Mouse (Mus musculus) forebrain, embryonic 16.5 days (tissue): ENCODE data around the gene Arhgef3. TPM values are rescaled to one million over a fixed set of nuclear protein-coding genes. Genes with fewer than 3 reads are reported as not detected.
A peak's percentile ranks its signal among the peaks of the same experiment; 100 is the strongest.

Experiments used
- ATAC-seq: fragments of 200-750 bp; cut with Nextera tagmentation; 2 replicates; pipeline ENCODE4 v1.8.0; 2017; ENCODE audit warnings: mild to moderate bottlenecking, moderate library complexity
- H3K27ac ChIP-seq: fragments of 300-500 bp; sonication (generic); 2 replicates; pipeline ENCODE4 v1.5.1; 2014; ENCODE audit warnings: low read length, control low read depth
- H3K27me3 ChIP-seq: fragments of 300-500 bp; sonication (generic); replicated peaks from 2 replicates; pipeline ENCODE4 v1.6.1; 2014; ENCODE audit warnings: low read length; ENCODE audit not compliant: control insufficient read depth, insufficient read depth
- H3K36me3 ChIP-seq: fragments of 300-500 bp; sonication (generic); 2 replicates; pipeline ENCODE4 v1.6.1; 2014; ENCODE audit not compliant: control insufficient read depth, insufficient read depth
- H3K4me1 ChIP-seq: fragments of 300-500 bp; sonication (generic); replicated peaks from 2 replicates; pipeline ENCODE4 v1.6.1; 2014; ENCODE audit warnings: low read length; ENCODE audit not compliant: control insufficient read depth, insufficient read depth
- H3K4me2 ChIP-seq: fragments of 300-500 bp; sonication (generic); 2 replicates; pipeline ENCODE4 v1.6.1; 2014; ENCODE audit warnings: mild to moderate bottlenecking, low read length, control low read depth
- H3K4me3 ChIP-seq: fragments of 300-500 bp; sonication (generic); replicated peaks from 2 replicates; pipeline ENCODE4 v1.5.1; 2014; ENCODE audit warnings: mild to moderate bottlenecking, low read length, control low read depth
- H3K9ac ChIP-seq: fragments of 300-500 bp; sonication (generic); replicated peaks from 2 replicates; pipeline ENCODE4 v1.6.1; 2014; ENCODE audit warnings: low read depth, low read length, control low read depth
- H3K9me3 ChIP-seq: fragments of 300-500 bp; sonication (generic); 2 replicates; pipeline ENCODE4 v1.6.1; 2016; ENCODE audit warnings: low read length; ENCODE audit not compliant: control insufficient read depth
- WGBS: fragments of 180-500 bp; shearing (Covaris S2); extraction: QIAGEN DNeasy Blood & Tissue Kit; methylation state at CpG from one replicate; pipeline ENCODE4 v1.1.7; 2014; 5-methylcytosine and 5-hydroxymethylcytosine counted together
- polyA plus RNA-seq: library from polyadenylated mRNA; unstranded; fragments of >200 nt; fragmentation: Nextera tagmentation; extraction: Ambion mirVana; gene quantifications from 2 replicates; pipeline ENCODE4 v1.2.1, GENCODE M21; 2015

Arhgef3 gene
- polyA plus RNA-seq, 1 experiment from 2014 or later, result 5.1 TPM

GRCm38 (mm10) chr14:27328952-27329351 is 214.3 kb downstream of the Arhgef3 start:
- WGBS, result 92% methylated on average over 3 of the region's 3 CpGs

DNA sequence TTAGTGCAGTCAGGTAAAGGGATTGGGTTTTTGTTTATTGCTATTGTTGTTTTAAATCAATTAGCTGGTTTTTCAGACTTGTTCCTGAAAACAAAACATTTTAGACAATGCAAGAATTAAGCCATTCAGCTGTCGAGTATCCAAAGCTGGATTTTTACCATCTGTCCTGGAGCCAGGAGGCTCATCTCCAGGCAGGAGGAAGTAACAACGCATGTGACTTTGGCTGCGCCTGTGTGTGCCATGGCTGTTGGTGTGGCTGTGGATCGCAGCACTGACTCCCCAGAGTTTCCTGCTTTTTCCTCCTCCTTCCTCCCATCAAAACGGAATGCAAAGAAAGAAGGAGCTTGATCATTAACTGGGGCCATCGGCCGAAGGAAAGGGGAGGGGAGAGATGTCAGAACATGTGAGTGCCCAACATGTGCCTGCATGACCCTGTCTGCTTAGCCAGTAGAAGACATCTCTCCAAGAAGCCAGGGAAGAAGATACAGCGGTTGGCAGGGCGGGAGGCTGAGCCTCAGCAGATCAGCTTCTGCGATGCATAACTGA is 216.9 kb downstream of the Arhgef3 start:
- 66% methylated on average over 10 of the region's 10 CpGs for WGBS
- peaks cover 8% of the 10 kb centered on the region; the same call in 1 of the 2 replicates for H3K27me3 ChIP-seq
- no peak overlapping the region for H3K27ac ChIP-seq
- H3K9ac ChIP-seq, result no peak overlapping the region
- H3K9me3 ChIP-seq, result no peaks in the 10 kb centered on the region
- ATAC-seq, result no peak
- no peaks in the 10 kb centered on the region for H3K36me3 ChIP-seq
- peaks cover 19% of the 10 kb centered on the region for H3K4me1 ChIP-seq
- H3K4me2 ChIP-seq, result no peak overlapping the region
- H3K4me3 ChIP-seq, result no peak overlapping the region

More at GRCm38 (mm10) chr14:27328952-27329351, 214.3 kb downstream of the Arhgef3 start:
- H3K36me3 ChIP-seq, result no peaks in the 10 kb centered on the region
- ATAC-seq, result no peak
- H3K4me1 ChIP-seq, result peaks cover 5% of the 10 kb centered on the region; the same call in 1 of the 2 replicates
- no peak overlapping the region for H3K4me3 ChIP-seq
- H3K27ac ChIP-seq, result no peak overlapping the region
- no peak overlapping the region for H3K4me2 ChIP-seq
- H3K9ac ChIP-seq, result no peak overlapping the region
- H3K9me3 ChIP-seq, result no peaks in the 10 kb centered on the region
- peaks cover 4% of the 10 kb centered on the region; the same call in 1 of the 2 replicates for H3K27me3 ChIP-seq

- H3K27ac ChIP-seq, result no peak overlapping the region
- no peak overlapping the region for H3K9ac ChIP-seq
- H3K36me3 ChIP-seq, result no peaks in the 10 kb centered on the region
- H3K4me1 ChIP-seq, result peaks cover 21% of the 10 kb centered on the region
- H3K4me2 ChIP-seq, result no peak overlapping the region
- peak; percentile 34; the same call in 1 of the 2 replicates for ATAC-seq
- no peaks in the 10 kb centered on the region for H3K9me3 ChIP-seq
- WGBS, result 27% methylated on average over 4 of the region's 4 CpGs
- H3K27me3 ChIP-seq, result peaks cover 13% of the 10 kb centered on the region
- no peak overlapping the region for H3K4me3 ChIP-seq
Observed at GRCm38 (mm10) chr14:27332359-27332987, 217.8 kb downstream of the Arhgef3 start.

DNA sequence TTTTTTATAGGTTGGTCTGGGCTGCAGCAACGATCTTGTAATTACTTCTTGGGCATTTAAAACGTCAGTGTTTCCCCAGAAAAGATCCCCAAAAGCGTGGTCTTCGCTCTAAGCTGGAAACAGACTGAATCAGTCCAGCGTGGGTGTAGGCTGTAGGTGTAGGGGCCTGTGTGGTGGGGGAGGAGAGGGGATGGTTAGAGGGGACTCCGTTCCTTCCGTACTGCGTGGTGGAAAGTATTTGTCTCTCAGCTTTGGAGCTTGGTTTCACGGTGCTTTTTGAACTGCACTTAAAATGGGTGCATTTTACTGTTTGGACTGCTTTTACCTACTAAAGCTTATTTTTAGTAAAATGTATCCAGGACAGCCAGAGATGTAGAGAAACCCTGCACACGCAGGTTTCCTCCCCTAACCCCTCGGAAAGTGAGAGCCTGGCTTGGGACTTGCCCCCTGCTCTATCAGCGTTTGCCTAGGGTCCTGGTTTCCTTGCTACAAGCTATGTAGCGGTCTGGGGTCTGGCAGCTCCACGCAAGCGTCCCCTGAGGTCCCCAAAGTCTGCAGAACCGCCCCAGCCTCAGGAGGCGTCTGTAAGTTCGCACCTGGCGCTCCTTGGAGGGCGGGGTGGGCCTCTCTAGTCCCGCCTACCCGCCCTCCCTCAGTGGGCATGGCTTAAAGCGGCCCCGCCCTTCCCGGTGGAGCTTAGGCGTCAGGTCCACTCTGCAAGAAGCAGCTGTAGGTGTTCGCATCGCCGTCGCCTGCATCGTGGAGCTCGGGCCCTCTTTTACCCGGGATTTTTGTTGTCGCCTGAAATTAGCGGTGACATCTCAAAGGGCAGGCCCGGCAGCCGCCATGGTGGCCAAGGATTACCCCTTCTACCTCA is 220.9 kb downstream of the Arhgef3 start:
- peaks cover 21% of the 10 kb centered on the region for H3K4me1 ChIP-seq
- H3K4me2 ChIP-seq, result peak overlapping the region; percentile 96
- H3K27me3 ChIP-seq, result peaks cover 14% of the 10 kb centered on the region
- peak overlapping the region; percentile 65 for H3K4me3 ChIP-seq
- H3K27ac ChIP-seq, result no peak overlapping the region
- no peaks in the 10 kb centered on the region for H3K9me3 ChIP-seq
- peak overlapping the region; percentile 64 for H3K9ac ChIP-seq
- no peaks in the 10 kb centered on the region for H3K36me3 ChIP-seq
- 2% methylated on average over 37 of the region's 37 CpGs for WGBS
- peak; percentile 94 for ATAC-seq

DNA sequence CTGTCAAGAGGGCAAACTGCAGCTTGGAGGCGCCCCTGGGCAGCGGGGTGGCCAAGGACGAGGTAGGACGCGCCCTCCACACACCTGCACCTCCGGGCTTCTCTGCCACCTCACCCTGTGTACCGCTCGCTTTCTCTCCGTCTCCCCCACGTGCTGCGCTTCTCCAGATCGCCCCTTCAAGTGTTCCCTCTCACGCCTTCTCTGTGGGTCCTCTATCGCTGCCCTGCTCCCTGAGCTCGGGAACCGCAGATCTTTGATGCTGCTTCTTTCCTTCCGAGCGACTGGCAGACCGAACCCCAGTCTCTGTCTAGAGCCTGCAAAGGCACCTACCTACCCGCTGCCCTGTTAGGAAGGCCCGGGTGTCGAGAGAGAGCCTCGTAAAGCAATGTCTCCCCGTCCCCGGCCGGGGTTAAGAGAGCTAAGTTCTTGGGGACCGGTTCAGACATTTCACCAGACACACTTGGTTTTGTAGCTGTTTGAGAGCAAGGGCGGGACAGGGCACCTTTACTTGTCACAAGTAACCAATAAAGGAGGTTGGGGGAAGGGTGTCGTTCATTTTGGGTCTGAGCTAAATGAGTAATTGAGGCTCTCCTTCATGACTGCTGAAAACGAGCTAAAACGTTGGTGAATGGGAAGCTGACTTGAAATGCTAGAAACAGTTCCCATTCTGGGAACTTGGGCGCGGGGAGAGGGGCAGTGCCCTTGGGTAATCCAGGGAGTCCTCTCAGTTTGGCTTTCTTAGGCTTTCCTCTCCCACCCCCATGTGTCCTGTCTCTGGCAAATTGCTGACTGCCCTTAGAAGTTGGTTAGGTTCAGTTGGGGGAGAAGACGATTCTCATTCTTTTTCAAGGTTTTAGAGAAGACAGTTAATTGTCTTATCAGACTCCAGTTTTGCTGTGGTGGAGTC is 221.8 kb downstream of the Arhgef3 start:
- WGBS, result 5% methylated on average over 34 of the region's 34 CpGs
- H3K4me1 ChIP-seq, result peaks cover 21% of the 10 kb centered on the region
- H3K9ac ChIP-seq, result peak overlapping the region; percentile 64
- no peaks in the 10 kb centered on the region for H3K9me3 ChIP-seq
- H3K4me3 ChIP-seq, result peak overlapping the region; percentile 65
- H3K27me3 ChIP-seq, result peaks cover 14% of the 10 kb centered on the region
- peak; percentile 43 for ATAC-seq
- no peaks in the 10 kb centered on the region for H3K36me3 ChIP-seq
- H3K27ac ChIP-seq, result no peak overlapping the region
- peak overlapping the region; percentile 96 for H3K4me2 ChIP-seq

DNA sequence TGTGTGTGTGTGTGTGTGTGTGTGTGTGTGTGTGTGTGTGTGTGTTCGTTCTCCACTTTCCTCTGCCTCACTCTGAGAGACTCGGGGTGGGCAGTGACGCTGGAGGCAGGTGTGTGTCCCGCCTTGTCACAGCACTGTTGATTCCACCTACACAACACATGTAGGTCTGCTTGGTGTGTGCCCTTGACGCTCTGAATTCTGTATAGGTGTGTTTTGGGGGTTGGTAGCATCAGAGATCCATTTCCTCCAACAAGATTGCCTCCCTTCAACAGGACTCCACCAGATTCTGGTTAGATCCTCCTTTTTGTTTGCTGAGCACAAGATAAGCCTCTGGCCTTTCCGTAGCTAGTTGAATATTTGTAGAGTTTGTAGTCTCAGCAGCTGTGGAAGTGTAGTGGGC is 222.5 kb downstream of the Arhgef3 start:
- Histone ChIP-seq H3K9ac (no peak overlapping the region), H3K36me3 (no peaks in the 10 kb centered on the region), H3K4me2 (no peak overlapping the region; the same call in 1 of the 2 replicates), H3K4me3 (no peak overlapping the region), H3K9me3 (no peaks in the 10 kb centered on the region), H3K4me1 (peaks cover 21% of the 10 kb centered on the region), H3K27ac (no peak overlapping the region), H3K27me3 (peaks cover 14% of the 10 kb centered on the region)
- no peak for ATAC-seq
- WGBS, result 77% methylated on average over 6 of the region's 6 CpGs

- no peak for ATAC-seq
- Histone ChIP-seq H3K4me1 (peaks cover 16% of the 10 kb centered on the region), H3K9me3 (no peaks in the 10 kb centered on the region), H3K9ac (no peak overlapping the region), H3K27me3 (peaks cover 14% of the 10 kb centered on the region), H3K4me3 (no peak overlapping the region), H3K36me3 (no peaks in the 10 kb centered on the region), H3K27ac (no peak overlapping the region), H3K4me2 (no peak overlapping the region)
- 38% methylated on average over 12 of the region's 12 CpGs for WGBS
Observed at GRCm38 (mm10) chr14:27338034-27338708, 223.5 kb downstream of the Arhgef3 start.

DNA sequence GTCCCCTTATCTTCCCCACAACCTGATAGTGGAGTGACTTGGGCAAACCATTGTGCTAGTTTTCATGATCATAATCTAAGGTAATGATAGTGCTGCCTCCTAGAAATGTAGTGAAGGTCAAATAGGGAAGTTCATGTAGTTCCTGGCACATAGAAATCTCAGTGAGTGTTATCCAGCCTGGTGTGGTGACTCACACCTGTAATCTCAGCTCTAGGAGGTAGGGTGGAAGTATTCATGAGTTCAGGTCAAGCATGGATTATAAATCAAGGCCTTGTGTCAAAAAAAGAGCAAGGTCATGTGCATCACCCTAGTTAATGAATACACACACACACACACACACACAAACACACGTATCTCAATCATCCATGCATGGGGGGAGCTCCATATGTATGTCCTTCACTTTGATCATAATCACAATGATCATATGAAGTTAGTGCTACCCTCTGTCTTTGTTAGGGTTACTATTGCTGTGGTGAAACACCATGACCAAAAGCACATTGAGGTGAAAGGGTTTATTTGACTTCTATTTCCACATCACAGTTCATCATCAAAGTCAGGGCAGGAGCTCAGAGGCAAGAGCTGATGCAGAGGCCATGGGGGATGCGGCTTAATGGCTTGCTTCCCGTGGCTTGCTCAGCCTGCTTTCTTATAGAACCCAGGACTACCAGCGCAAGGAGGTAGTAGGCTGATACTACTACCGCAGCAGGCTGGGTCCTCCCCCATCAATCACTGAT is 226.2 kb downstream of the Arhgef3 start:
- Histone ChIP-seq H3K9me3 (no peaks in the 10 kb centered on the region), H3K27ac (no peak overlapping the region), H3K36me3 (no peaks in the 10 kb centered on the region), H3K27me3 (peaks cover 7% of the 10 kb centered on the region), H3K9ac (no peak overlapping the region), H3K4me1 (peaks cover 9% of the 10 kb centered on the region), H3K4me2 (no peak overlapping the region), H3K4me3 (no peak overlapping the region)
- no peak for ATAC-seq
- WGBS, result 80% methylated on average over 5 of the region's 5 CpGs
